Mouse (Mus musculus) small intestine, adult 2 months (tissue): ENCODE results near the gene Dcp1a.

ENCODE experiments used
- CTCF ChIP-seq: fragments of 200-500 bp; IDR thresholded peaks from 2 replicates; pipeline ENCODE4 v1.5.1; 2012; ENCODE audit warnings: low read depth, mild to moderate bottlenecking, control low read depth, inconsistent platforms, low read length, moderate library complexity, mixed read lengths; ENCODE audit not compliant: insufficient replicate concordance, insufficient read length; ENCODE audit errors: extremely low read depth
- POLR2A ChIP-seq: fragments of 200-500 bp; IDR thresholded peaks from 2 replicates; pipeline ENCODE4 v1.6.1; 2012; ENCODE audit warnings: low read depth, mild to moderate bottlenecking, control low read depth, inconsistent platforms, low read length, moderate library complexity

DNA sequence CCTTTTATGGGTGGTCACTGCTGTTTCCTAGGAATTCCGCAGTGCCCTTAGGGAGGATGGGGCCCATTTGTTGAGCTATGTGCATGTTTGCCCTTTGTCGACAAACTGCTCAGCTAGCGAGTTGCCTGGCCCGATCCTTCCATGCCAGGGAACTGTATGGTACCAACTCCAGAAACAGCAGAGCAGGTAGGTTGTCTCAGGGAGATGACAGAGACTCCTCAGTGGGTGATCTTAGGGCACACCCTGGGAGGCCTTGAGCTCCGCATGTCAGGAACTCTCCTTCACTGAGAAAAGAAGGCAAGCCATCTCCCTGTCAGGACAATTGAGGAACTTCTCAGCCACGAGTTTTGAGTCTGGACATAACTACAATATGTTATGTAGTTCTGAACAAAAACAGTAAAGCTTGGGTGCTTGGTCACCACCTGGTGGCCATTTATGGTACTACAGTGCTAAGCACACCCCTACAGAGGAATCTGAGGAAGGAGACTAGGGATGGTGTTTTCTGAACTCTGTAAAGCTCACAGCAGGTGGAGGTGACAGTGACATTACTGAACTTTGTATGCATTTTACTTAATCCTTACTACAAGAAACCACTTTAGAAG lies 94.7 kb downstream of the Dcp1a start:
- TF ChIP-seq CTCF (peak; percentile 37; the same call in 1 of the 2 replicates), POLR2A (no peak)
